Mouse (Mus musculus) small intestine, adult 2 months (tissue): ENCODE data around the gene Cltrn. TPM values are rescaled to one million over a fixed set of nuclear protein-coding genes. Genes with fewer than 3 reads are reported as not detected.

Experiments used
- H3K27ac ChIP-seq: fragments of 200-500 bp; 2 replicates; pipeline ENCODE4 v1.5.1; 2012; ENCODE audit warnings: low read depth, low read length, control low read depth, inconsistent platforms; ENCODE audit not compliant: insufficient read depth
- H3K27me3 ChIP-seq: fragments of 200-500 bp; 2 replicates; pipeline ENCODE4 v1.6.1; 2012; ENCODE audit warnings: mild to moderate bottlenecking, moderate library complexity, low read length, inconsistent platforms; ENCODE audit not compliant: control insufficient read depth, insufficient read depth
- H3K36me3 ChIP-seq: fragments of 200-500 bp; 2 replicates; pipeline ENCODE4 v1.6.1; 2012; ENCODE audit warnings: mild to moderate bottlenecking, low read length, control low read depth, inconsistent platforms; ENCODE audit not compliant: control insufficient read depth, insufficient read depth
- H3K4me1 ChIP-seq: fragments of 200-500 bp; 2 replicates; pipeline ENCODE4 v1.6.1; 2012; ENCODE audit warnings: low read length, inconsistent platforms, mixed read lengths; ENCODE audit not compliant: control insufficient read depth, insufficient read depth, insufficient read length
- H3K4me3 ChIP-seq: fragments of 200-500 bp; 2 replicates; pipeline ENCODE4 v1.5.1; 2012; ENCODE audit warnings: low read depth, mild to moderate bottlenecking, control low read depth, inconsistent platforms, low read length, moderate library complexity
- CTCF ChIP-seq: fragments of 200-500 bp; IDR thresholded peaks from 2 replicates; pipeline ENCODE4 v1.5.1; 2012; ENCODE audit warnings: low read depth, mild to moderate bottlenecking, control low read depth, inconsistent platforms, low read length, moderate library complexity, mixed read lengths; ENCODE audit not compliant: insufficient replicate concordance, insufficient read length; ENCODE audit errors: extremely low read depth
- POLR2A ChIP-seq: fragments of 200-500 bp; IDR thresholded peaks from 2 replicates; pipeline ENCODE4 v1.6.1; 2012; ENCODE audit warnings: low read depth, mild to moderate bottlenecking, control low read depth, inconsistent platforms, low read length, moderate library complexity
- WGBS: fragments of 180-500 bp; shearing (Covaris S2); methylation state at CpG from one replicate; pipeline ENCODE4 v1.1.7; 2018; 5-methylcytosine and 5-hydroxymethylcytosine counted together
- polyA plus RNA-seq: library from polyadenylated mRNA; depleted of rRNA; stranded (reverse); fragments of >200 nt; gene quantifications from 2 replicates; pipeline ENCODE4 v1.2.3, GENCODE M21; 2012

Gene Cltrn
- polyA plus RNA-seq, 1 experiment = not detected

DNA sequence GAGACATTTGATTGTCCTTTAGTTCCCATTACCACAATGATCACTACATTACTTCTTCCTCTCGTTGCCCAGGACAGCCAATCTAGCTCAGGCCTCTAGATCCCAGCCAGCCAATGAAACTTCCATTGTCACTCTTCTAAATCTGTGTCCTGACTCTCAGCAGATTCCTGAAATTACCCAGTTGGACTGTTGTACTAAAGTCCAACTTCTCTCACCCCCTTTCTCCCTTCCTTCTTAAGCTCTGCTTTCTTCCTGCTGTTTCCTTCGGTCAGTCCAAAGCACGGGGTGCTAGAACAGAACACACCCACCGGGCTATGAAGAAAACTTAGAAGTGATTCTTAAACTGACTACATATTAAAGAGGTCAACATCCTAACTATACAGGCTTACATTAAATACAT, 19.7 kb upstream of the Cltrn start:
- 64% methylated on average over 4 of the region's 4 CpGs for WGBS
- H3K27ac ChIP-seq = no peak overlapping the region
- H3K36me3 ChIP-seq = 0 out of 2 replicates have a peak, but pooled peaks cover under 1% of the 10 kb centered on the region
- H3K4me3 ChIP-seq = no peak overlapping the region
- TF ChIP-seq POLR2A (no peak), CTCF (no peak)
- H3K4me1 ChIP-seq = no peaks in the 10 kb centered on the region
- no peaks in the 10 kb centered on the region for H3K27me3 ChIP-seq

- WGBS = 20% methylated on average over 51 of the region's 54 CpGs
- peak within 1 kb of the TSS; percentile 99 for H3K4me3 ChIP-seq
- TF ChIP-seq POLR2A (no peak), CTCF (no peak)
- peak within 1 kb of the TSS; percentile 98 for H3K27ac ChIP-seq
- 0 out of 2 replicates have a peak, but pooled peaks cover 4% of the 10 kb centered on the region for H3K36me3 ChIP-seq
- H3K27me3 ChIP-seq = no peaks in the 10 kb centered on the region
- H3K4me1 ChIP-seq = no peaks in the 10 kb centered on the region
Observed at GRCm38 (mm10) chrX:164076040-164076775, 12.4 kb upstream of the Cltrn start, which contains the start of gene Siah1b. TSS of gene Siah1b (minus strand) at chrX:164076493.

- Histone ChIP-seq H3K4me1 (no peaks in the 10 kb centered on the region), H3K27ac (no peak overlapping the region), H3K4me3 (no peak overlapping the region), H3K36me3 (no peaks in the 10 kb centered on the region), H3K27me3 (no peaks in the 10 kb centered on the region)
- WGBS = 71% methylated on average over 9 of the region's 9 CpGs
- TF ChIP-seq POLR2A = no peak
- no peak for TF ChIP-seq CTCF
Observed at GRCm38 (mm10) chrX:164082030-164082429, 6.6 kb upstream of the Cltrn start.

DNA sequence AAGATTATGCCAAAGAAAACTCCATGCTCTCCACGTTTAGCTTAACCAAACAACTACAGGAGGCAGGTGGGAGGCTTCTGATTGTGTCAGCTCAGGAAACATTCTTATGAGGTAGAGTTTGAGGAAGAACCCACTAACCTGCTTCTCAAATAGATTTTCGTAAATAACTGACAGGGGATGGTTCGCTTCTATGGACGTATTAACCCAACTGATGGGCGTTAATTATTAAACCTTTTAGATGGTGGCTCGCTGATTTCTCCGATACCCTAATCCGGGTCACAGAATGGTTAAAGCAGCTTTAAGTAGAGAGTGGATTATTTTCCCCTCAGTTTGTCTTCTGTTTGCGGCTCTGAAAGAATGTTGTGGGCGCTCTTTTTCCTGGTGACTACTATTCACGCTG, 1.3 kb downstream of the Cltrn start:
- Histone ChIP-seq H3K36me3 (no peaks in the 10 kb centered on the region), H3K4me3 (no peak overlapping the region), H3K27me3 (no peaks in the 10 kb centered on the region), H3K27ac (no peak overlapping the region), H3K4me1 (no peaks in the 10 kb centered on the region)
- WGBS = 41% methylated on average over 11 of the region's 11 CpGs
- TF ChIP-seq POLR2A = no peak
- no peak for TF ChIP-seq CTCF

GRCm38 (mm10) chrX:164092300-164093169, 3.9 kb downstream of the Cltrn start:
- no peaks in the 10 kb centered on the region for H3K4me1 ChIP-seq
- no peak for TF ChIP-seq CTCF
- no peak for TF ChIP-seq POLR2A

GRCm38 (mm10) chrX:164093435-164093834, 4.8 kb downstream of the Cltrn start:
- Histone ChIP-seq H3K4me1 (no peaks in the 10 kb centered on the region), H3K27me3 (no peaks in the 10 kb centered on the region), H3K36me3 (no peaks in the 10 kb centered on the region), H3K27ac (no peak overlapping the region), H3K4me3 (no peak overlapping the region)
- WGBS = 70% methylated on average over 5 of the region's 5 CpGs
- no peak for TF ChIP-seq POLR2A
- TF ChIP-seq CTCF = no peak

More at GRCm38 (mm10) chrX:164092300-164093169, 3.9 kb downstream of the Cltrn start:
- H3K27me3 ChIP-seq = no peaks in the 10 kb centered on the region
- no peak overlapping the region for H3K4me3 ChIP-seq
- no peaks in the 10 kb centered on the region for H3K36me3 ChIP-seq
- no peak overlapping the region for H3K27ac ChIP-seq
- 62% methylated on average over 7 of the region's 7 CpGs for WGBS

GRCm38 (mm10) chrX:164095838-164096237, 7.2 kb downstream of the Cltrn start:
- Histone ChIP-seq H3K4me1 (no peaks in the 10 kb centered on the region), H3K27ac (no peak overlapping the region), H3K27me3 (no peaks in the 10 kb centered on the region), H3K4me3 (no peak overlapping the region), H3K36me3 (no peaks in the 10 kb centered on the region)
- TF ChIP-seq CTCF (no peak), POLR2A (no peak)
- WGBS = 89% methylated on average over 2 of the region's 2 CpGs
